Mouse (Mus musculus) heart, embryonic 14.5 days (tissue): ENCODE measurements at regions not wholly inside any gene's neighbourhood (a gene's known extent, or its start where the extent isn't known, plus 50 kb on each side); places are given as distances from the start of the nearest gene placed in this dataset.

Experiments
- ATAC-seq: fragments of 200-750 bp; cut with Nextera tagmentation; 2 replicates; pipeline ENCODE4 v1.8.0; 2017; ENCODE audit warnings: low read depth, moderate TSS enrichment; ENCODE audit not compliant: insufficient number of reproducible peaks, insufficient read depth, low FRiP score
- H3K27ac ChIP-seq, 2 experiments: fragments of 200-500 bp in 1 of 2; fragments of 300-500 bp in 1 of 2; sonication (generic) in 1 of 2; replicated peaks in 1 of 2; 2 replicates each; pipeline ENCODE4 v1.5.1; 2012 to 2014; ENCODE audit warnings: low read depth in 2 of 2, low read length in 2 of 2, control low read depth in 1 of 2, mild to moderate bottlenecking in 1 of 2, mixed read lengths in 1 of 2; ENCODE audit not compliant: control insufficient read depth in 1 of 2, insufficient read depth in 1 of 2
- H3K27me3 ChIP-seq: fragments of 300-500 bp; sonication (generic); 2 replicates; pipeline ENCODE4 v1.6.1; 2014; ENCODE audit warnings: mild to moderate bottlenecking, low read length, control low read depth; ENCODE audit not compliant: control insufficient read depth, insufficient read depth
- H3K36me3 ChIP-seq: fragments of 300-500 bp; sonication (generic); 2 replicates; pipeline ENCODE4 v1.6.1; 2014; ENCODE audit warnings: mild to moderate bottlenecking, control low read depth, low read length, mixed read lengths; ENCODE audit not compliant: control insufficient read depth, insufficient read depth
- H3K4me1 ChIP-seq, 2 experiments: fragments of 200-500 bp in 1 of 2; fragments of 300-500 bp in 1 of 2; sonication (generic) in 1 of 2; 2 replicates each; pipeline ENCODE4 v1.6.1; 2012 to 2014; ENCODE audit warnings: low read length in 2 of 2, control low read depth in 1 of 2, mixed read lengths in 1 of 2; ENCODE audit not compliant: control insufficient read depth in 2 of 2, insufficient read depth in 2 of 2
- H3K4me2 ChIP-seq: fragments of 300-500 bp; sonication (generic); 2 replicates; pipeline ENCODE4 v1.6.1; 2014; ENCODE audit warnings: mild to moderate bottlenecking, low read length
- H3K4me3 ChIP-seq, 2 experiments: fragments of 200-500 bp in 1 of 2; fragments of 300-500 bp in 1 of 2; sonication (generic) in 1 of 2; 2 replicates each; pipeline ENCODE4 v1.5.1; 2012 to 2014; ENCODE audit warnings: low read length in 2 of 2, mild to moderate bottlenecking in 2 of 2, control low read depth in 1 of 2, low read depth in 1 of 2, moderate library complexity in 1 of 2; ENCODE audit not compliant: control insufficient read depth in 1 of 2, insufficient read depth in 1 of 2
- H3K9ac ChIP-seq: fragments of 300-500 bp; sonication (generic); 2 replicates; pipeline ENCODE4 v1.6.1; 2014; ENCODE audit warnings: mild to moderate bottlenecking, low read length
- H3K9me3 ChIP-seq: fragments of 300-500 bp; sonication (generic); 2 replicates; pipeline ENCODE4 v1.6.1; 2016; ENCODE audit warnings: low read length, control low read depth; ENCODE audit not compliant: control insufficient read depth
- WGBS: fragments of 180-500 bp; shearing (Covaris S2); extraction: QIAGEN DNeasy Blood & Tissue Kit; methylation state at CpG from one replicate; pipeline ENCODE4 v1.1.7; 2014; 5-methylcytosine and 5-hydroxymethylcytosine counted together

- Histone ChIP-seq H3K9ac (no peak overlapping the region), H3K4me1 (no peaks in the 10 kb centered on the region), H3K4me3 (no peak overlapping the region), H3K27me3 (no peaks in the 10 kb centered on the region), H3K9me3 (no peaks in the 10 kb centered on the region), H3K27ac (no peak overlapping the region), H3K4me2 (0 out of 2 replicates have a peak overlapping the region, but pooled peaks have one; percentile 16), H3K36me3 (no peaks in the 10 kb centered on the region)
- 21% methylated on average over 7 of the region's 7 CpGs for WGBS
- ATAC-seq: no peak
Observed at GRCm38 (mm10) chr13:116414473-116414872, 105.0 kb upstream of the Isl1 start.

- WGBS: 63% methylated on average over 5 of the region's 5 CpGs
Observed at GRCm38 (mm10) chr13:116410682-116411081, 101.2 kb upstream of the Isl1 start.

More at GRCm38 (mm10) chr13:116410682-116411081, 101.2 kb upstream of the Isl1 start:
- H3K9ac ChIP-seq: no peak overlapping the region
- no peaks in the 10 kb centered on the region for H3K4me1 ChIP-seq
- no peaks in the 10 kb centered on the region for H3K27me3 ChIP-seq
- no peaks in the 10 kb centered on the region for H3K9me3 ChIP-seq
- H3K4me2 ChIP-seq: no peak overlapping the region
- no peak for ATAC-seq
- H3K36me3 ChIP-seq: no peaks in the 10 kb centered on the region
- H3K27ac ChIP-seq: no peak overlapping the region
- H3K4me3 ChIP-seq: no peak overlapping the region
